Mouse (Mus musculus): ENCODE measurements at regions not wholly inside any gene's neighbourhood (a gene's known extent, or its start where the extent isn't known, plus 50 kb on each side); places are given as distances from the start of the nearest gene placed in this dataset.

- ATAC-seq (ENCODE audit: low FRiP score) = no peak
- Histone ChIP-seq H3K9ac (no peak overlapping the region), H3K4me1 (no peaks in the 10 kb centered on the region), H3K27ac (no peak overlapping the region), H3K9me3 (no peaks in the 10 kb centered on the region), H3K27me3 (no peaks in the 10 kb centered on the region), H3K36me3 (replicated peaks) (no peaks in the 10 kb centered on the region), H3K4me3 (replicated peaks) (no peak overlapping the region), H3K4me2 (no peak overlapping the region)
- 61% methylated on average over 2 of the region's 2 CpGs for WGBS
Observed at GRCm38 (mm10) chr12:25609045-25609444, 512.1 kb upstream of the Id2 start.

- 85% methylated on average over 3 of the region's 3 CpGs for WGBS
- Histone ChIP-seq H3K9ac (no peak overlapping the region), H3K9me3 (no peaks in the 10 kb centered on the region), H3K27me3 (no peaks in the 10 kb centered on the region), H3K4me1 (no peaks in the 10 kb centered on the region), H3K27ac (no peak overlapping the region), H3K36me3 (replicated peaks) (no peaks in the 10 kb centered on the region), H3K4me3 (replicated peaks) (no peak overlapping the region), H3K4me2 (no peak overlapping the region)
- ATAC-seq (ENCODE audit: low FRiP score) = no peak
Observed at GRCm38 (mm10) chr12:25605396-25605795, 508.5 kb upstream of the Id2 start.

- ATAC-seq (ENCODE audit: low FRiP score) = no peak
- H3K4me1 ChIP-seq = no peaks in the 10 kb centered on the region
- WGBS = 86% methylated on average over 2 of the region's 2 CpGs
- no peak overlapping the region for H3K27ac ChIP-seq
- no peak overlapping the region for H3K4me3 ChIP-seq (replicated peaks)
- no peaks in the 10 kb centered on the region for H3K9me3 ChIP-seq
- no peaks in the 10 kb centered on the region for H3K36me3 ChIP-seq (replicated peaks)
- no peak overlapping the region for H3K4me2 ChIP-seq
- H3K27me3 ChIP-seq = no peaks in the 10 kb centered on the region
- no peak overlapping the region for H3K9ac ChIP-seq
Observed at GRCm38 (mm10) chr12:25590262-25590661, 493.3 kb upstream of the Id2 start.

- Histone ChIP-seq H3K4me1 (no peaks in the 10 kb centered on the region), H3K9ac (no peak overlapping the region), H3K27ac (no peak overlapping the region), H3K36me3 (replicated peaks) (no peaks in the 10 kb centered on the region), H3K4me2 (no peak overlapping the region), H3K27me3 (no peaks in the 10 kb centered on the region), H3K9me3 (no peaks in the 10 kb centered on the region), H3K4me3 (replicated peaks) (no peak overlapping the region)
- WGBS = 91% methylated on average over 3 of the region's 3 CpGs
- no peak for ATAC-seq (ENCODE audit: low FRiP score)
Observed at GRCm38 (mm10) chr12:25585746-25586145, 488.8 kb upstream of the Id2 start.

GRCm38 (mm10) chr12:25579407-25579806 is 482.5 kb upstream of the Id2 start:
- Histone ChIP-seq H3K36me3 (replicated peaks) (no peaks in the 10 kb centered on the region), H3K27me3 (no peaks in the 10 kb centered on the region), H3K9me3 (no peaks in the 10 kb centered on the region), H3K27ac (no peak overlapping the region), H3K4me2 (no peak overlapping the region), H3K9ac (no peak overlapping the region), H3K4me3 (replicated peaks) (no peak overlapping the region), H3K4me1 (no peaks in the 10 kb centered on the region)
- ATAC-seq (ENCODE audit: low FRiP score) = no peak
- WGBS = 95% methylated on average over 8 of the region's 8 CpGs

- Histone ChIP-seq H3K27me3 (no peaks in the 10 kb centered on the region), H3K9ac (no peak overlapping the region), H3K36me3 (replicated peaks) (no peaks in the 10 kb centered on the region), H3K4me1 (no peaks in the 10 kb centered on the region), H3K9me3 (no peaks in the 10 kb centered on the region), H3K4me2 (no peak overlapping the region), H3K4me3 (replicated peaks) (no peak overlapping the region), H3K27ac (no peak overlapping the region)
- WGBS = 88% methylated on average over 2 of the region's 2 CpGs
- no peak for ATAC-seq (ENCODE audit: low FRiP score)
Observed at GRCm38 (mm10) chr12:25565131-25565530, 468.2 kb upstream of the Id2 start.

- ATAC-seq (ENCODE audit: low FRiP score) = no peak
- H3K4me1 ChIP-seq = no peaks in the 10 kb centered on the region
- H3K9me3 ChIP-seq = no peaks in the 10 kb centered on the region
- no peaks in the 10 kb centered on the region for H3K27me3 ChIP-seq
- H3K27ac ChIP-seq = no peak overlapping the region
- H3K4me3 ChIP-seq (replicated peaks) = no peak overlapping the region
- no peak overlapping the region for H3K9ac ChIP-seq
- no peak overlapping the region for H3K4me2 ChIP-seq
- no peaks in the 10 kb centered on the region for H3K36me3 ChIP-seq (replicated peaks)
Observed at GRCm38 (mm10) chr12:25559601-25560000, 462.7 kb upstream of the Id2 start.

- no peak for ATAC-seq (ENCODE audit: low FRiP score)
- Histone ChIP-seq H3K9ac (no peak overlapping the region), H3K9me3 (no peaks in the 10 kb centered on the region), H3K4me2 (no peak overlapping the region), H3K4me1 (no peaks in the 10 kb centered on the region), H3K27me3 (no peaks in the 10 kb centered on the region), H3K27ac (no peak overlapping the region), H3K4me3 (replicated peaks) (no peak overlapping the region), H3K36me3 (replicated peaks) (no peaks in the 10 kb centered on the region)
- WGBS = 89% methylated on average over 1 of the region's 1 CpGs
Observed at GRCm38 (mm10) chr12:25553656-25554055, 456.7 kb upstream of the Id2 start.

- no peaks in the 10 kb centered on the region for H3K27me3 ChIP-seq
- H3K4me1 ChIP-seq = no peaks in the 10 kb centered on the region
- H3K4me2 ChIP-seq = no peak overlapping the region
- H3K9me3 ChIP-seq = no peaks in the 10 kb centered on the region
- H3K36me3 ChIP-seq (replicated peaks) = no peaks in the 10 kb centered on the region
- ATAC-seq (ENCODE audit: low FRiP score) = no peak
- H3K4me3 ChIP-seq (replicated peaks) = no peak overlapping the region
- WGBS = 88% methylated on average over 3 of the region's 3 CpGs
- no peak overlapping the region for H3K27ac ChIP-seq
- no peak overlapping the region for H3K9ac ChIP-seq
Observed at GRCm38 (mm10) chr12:25549735-25550134, 452.8 kb upstream of the Id2 start.

GRCm38 (mm10) chr12:25544253-25544652 is 447.3 kb upstream of the Id2 start:
- WGBS = 24% methylated on average over 6 of the region's 6 CpGs
- peaks cover 6% of the 10 kb centered on the region; the same call in 1 of the 2 replicates for H3K4me1 ChIP-seq
- no peak overlapping the region for H3K27ac ChIP-seq
- H3K4me2 ChIP-seq = no peak overlapping the region
- ATAC-seq (ENCODE audit: low FRiP score) = peak; percentile 57; the same call in 1 of the 2 replicates
- H3K9me3 ChIP-seq = no peaks in the 10 kb centered on the region
- H3K9ac ChIP-seq = no peak overlapping the region
- no peaks in the 10 kb centered on the region for H3K27me3 ChIP-seq
- H3K4me3 ChIP-seq (replicated peaks) = no peak overlapping the region
- no peaks in the 10 kb centered on the region for H3K36me3 ChIP-seq (replicated peaks)

GRCm38 (mm10) chr12:25534620-25534950 is 437.6 kb upstream of the Id2 start:
- no peaks in the 10 kb centered on the region for H3K27me3 ChIP-seq
- no peak for ATAC-seq (ENCODE audit: low FRiP score)
- H3K27ac ChIP-seq = no peak overlapping the region
- no peak overlapping the region for H3K9ac ChIP-seq
- no peaks in the 10 kb centered on the region for H3K9me3 ChIP-seq
- H3K4me3 ChIP-seq (replicated peaks) = no peak overlapping the region
- no peaks in the 10 kb centered on the region for H3K36me3 ChIP-seq (replicated peaks)
- no peaks in the 10 kb centered on the region for H3K4me1 ChIP-seq
- WGBS = 79% methylated on average over 5 of the region's 5 CpGs
- H3K4me2 ChIP-seq = no peak overlapping the region

GRCm38 (mm10) chr12:25533709-25534619 is 437.0 kb upstream of the Id2 start:
- Histone ChIP-seq H3K4me2 (no peak overlapping the region), H3K9me3 (no peaks in the 10 kb centered on the region), H3K4me3 (replicated peaks) (no peak overlapping the region), H3K9ac (no peak overlapping the region), H3K27ac (no peak overlapping the region), H3K27me3 (no peaks in the 10 kb centered on the region), H3K36me3 (replicated peaks) (no peaks in the 10 kb centered on the region), H3K4me1 (no peaks in the 10 kb centered on the region)
- no peak for ATAC-seq (ENCODE audit: low FRiP score)
- 86% methylated on average over 10 of the region's 10 CpGs for WGBS

- H3K27ac ChIP-seq = no peak overlapping the region
- no peaks in the 10 kb centered on the region for H3K36me3 ChIP-seq (replicated peaks)
- WGBS = 87% methylated on average over 3 of the region's 3 CpGs
- H3K9me3 ChIP-seq = no peaks in the 10 kb centered on the region
- H3K4me3 ChIP-seq (replicated peaks) = no peak overlapping the region
- H3K4me2 ChIP-seq = no peak overlapping the region
- no peaks in the 10 kb centered on the region for H3K4me1 ChIP-seq
- H3K27me3 ChIP-seq = no peaks in the 10 kb centered on the region
- no peak for ATAC-seq (ENCODE audit: low FRiP score)
- H3K9ac ChIP-seq = no peak overlapping the region
Observed at GRCm38 (mm10) chr12:25530483-25530882, 433.5 kb upstream of the Id2 start.
